Mouse (Mus musculus) forebrain, embryonic 10.5 days (tissue): ENCODE measurements around the gene Sh3bp1. TPM values are rescaled to one million over a fixed set of nuclear protein-coding genes. Genes with fewer than 3 reads are reported as not detected.
A peak's percentile ranks its signal among the peaks of the same experiment; 100 is the strongest.
"Not testable (repeated sequence)": the region's sequence is repeated elsewhere in the genome, so short reads cannot be mapped to it uniquely, and the experiment has no call there.

Experiments
- DNase-seq: peaks from one replicate; pipeline ENCODE4 v3.0.0-alpha.2; 2017; ENCODE audit warnings: low spot score; ENCODE audit errors: extremely low spot score
- H3K27ac ChIP-seq: fragments of 300-500 bp; sonication (generic); 2 replicates; pipeline ENCODE4 v1.5.1; 2016; ENCODE audit warnings: mild to moderate bottlenecking
- H3K27me3 ChIP-seq: fragments of 300-500 bp; sonication (generic); 2 replicates; pipeline ENCODE4 v1.6.1; 2016; ENCODE audit warnings: mild to moderate bottlenecking; ENCODE audit not compliant: poor library complexity, severe bottlenecking
- H3K36me3 ChIP-seq: fragments of 300-500 bp; sonication (generic); replicated peaks from 2 replicates; pipeline ENCODE4 v1.6.1; 2016; ENCODE audit warnings: mild to moderate bottlenecking, moderate library complexity
- H3K4me1 ChIP-seq: fragments of 300-500 bp; sonication (generic); 2 replicates; pipeline ENCODE4 v1.6.1; 2016
- H3K4me3 ChIP-seq: fragments of 300-500 bp; sonication (generic); 2 replicates; pipeline ENCODE4 v1.5.1; 2016; ENCODE audit warnings: mild to moderate bottlenecking, moderate library complexity
- H3K9me3 ChIP-seq: fragments of 300-500 bp; sonication (generic); 2 replicates; pipeline ENCODE4 v1.6.1; 2016; ENCODE audit warnings: mild to moderate bottlenecking, moderate library complexity
- WGBS: fragments of 180-500 bp; shearing (Covaris S2); methylation state at CpG from one replicate; pipeline ENCODE4 v1.1.7; 2016; 5-methylcytosine and 5-hydroxymethylcytosine counted together
- polyA plus RNA-seq: library from polyadenylated mRNA; unstranded; fragments of >200 nt; fragmentation: Nextera tagmentation; extraction: Ambion mirVana; gene quantifications from 2 replicates; pipeline ENCODE4 v1.2.1, GENCODE M21; 2016

Sh3bp1 gene
- polyA plus RNA-seq, 1 experiment from 2014 or later = 21.0 TPM

GRCm38 (mm10) chr15:78868826-78869233 is 30.7 kb upstream of the Sh3bp1 start:
- peaks cover 32% of the 10 kb centered on the region for H3K4me1 ChIP-seq
- WGBS = 60% methylated on average over 7 of the region's 7 CpGs
- no peaks in the 10 kb centered on the region for H3K27me3 ChIP-seq
- H3K27ac ChIP-seq = peak overlapping the region; percentile 75
- no peaks in the 10 kb centered on the region for H3K36me3 ChIP-seq
- H3K4me3 ChIP-seq = no peak overlapping the region
- H3K9me3 ChIP-seq = no peaks in the 10 kb centered on the region
- no peak for DNase-seq

DNA sequence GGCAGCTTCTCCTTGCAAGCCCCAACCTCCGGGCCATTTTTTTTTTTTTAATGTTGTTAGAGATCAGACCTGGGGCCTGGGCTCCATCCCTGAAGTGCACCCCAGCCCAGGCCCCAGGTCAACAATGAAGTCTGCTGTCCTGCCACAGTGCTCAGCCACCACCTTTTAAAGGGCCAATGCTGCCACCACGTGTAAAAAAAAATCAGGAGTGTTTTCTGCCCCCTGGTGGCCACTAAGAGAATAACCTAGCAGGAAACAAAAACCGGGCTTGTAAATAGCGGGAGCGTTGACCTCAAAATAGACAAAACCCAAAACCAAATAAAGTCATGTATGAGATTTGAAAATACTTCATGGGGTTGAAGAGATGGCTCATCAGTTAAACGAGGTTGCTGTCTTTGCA is 29.8 kb upstream of the Sh3bp1 start:
- H3K27me3 ChIP-seq = no peaks in the 10 kb centered on the region
- no peaks in the 10 kb centered on the region for H3K9me3 ChIP-seq
- peaks cover 36% of the 10 kb centered on the region for H3K4me1 ChIP-seq
- DNase-seq = peak; percentile 36
- no peak overlapping the region for H3K4me3 ChIP-seq
- 0 out of 2 replicates have a peak overlapping the region, but pooled peaks have one; percentile 53 for H3K27ac ChIP-seq
- 21% methylated on average over 6 of the region's 6 CpGs for WGBS
- H3K36me3 ChIP-seq = no peaks in the 10 kb centered on the region

- Histone ChIP-seq H3K4me1 (peaks cover 58% of the 10 kb centered on the region), H3K4me3 (no peak overlapping the region), H3K36me3 (no peaks in the 10 kb centered on the region), H3K9me3 (no peaks in the 10 kb centered on the region), H3K27ac (peak overlapping the region; percentile 30; the same call in 1 of the 2 replicates), H3K27me3 (no peaks in the 10 kb centered on the region)
- DNase-seq = no peak
- 68% methylated on average over 5 of the region's 5 CpGs for WGBS
Measured at GRCm38 (mm10) chr15:78872021-78872608, 27.5 kb upstream of the Sh3bp1 start.

- H3K4me3 ChIP-seq = no peak overlapping the region
- DNase-seq = no peak
- peak overlapping the region; percentile 66 for H3K27ac ChIP-seq
- H3K27me3 ChIP-seq = no peaks in the 10 kb centered on the region
- H3K4me1 ChIP-seq = peaks cover 52% of the 10 kb centered on the region
- H3K36me3 ChIP-seq = no peaks in the 10 kb centered on the region
- H3K9me3 ChIP-seq = no peaks in the 10 kb centered on the region
- 64% methylated on average over 13 of the region's 13 CpGs for WGBS
Measured at GRCm38 (mm10) chr15:78873803-78874435, 25.6 kb upstream of the Sh3bp1 start.

DNA sequence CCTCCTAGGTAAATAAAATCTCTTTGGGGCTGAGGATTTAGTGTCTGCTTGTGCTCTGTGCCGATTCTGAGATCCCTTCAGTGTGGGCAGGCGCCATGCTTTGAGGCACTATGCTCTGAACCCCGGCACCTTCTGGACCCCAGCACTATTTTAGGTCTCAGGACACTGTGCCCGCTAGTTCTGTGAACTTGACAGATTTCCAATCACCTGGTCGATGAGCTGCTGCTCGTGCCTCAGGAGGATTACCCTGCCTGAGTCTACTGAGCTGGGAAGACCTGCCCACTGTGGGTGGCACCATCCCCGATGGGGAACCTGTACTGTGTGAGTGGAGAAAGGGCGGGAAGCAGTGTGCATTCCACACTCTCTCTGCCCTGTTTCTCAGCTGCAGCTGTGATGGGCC is 24.6 kb upstream of the Sh3bp1 start:
- H3K4me3 ChIP-seq = no peak overlapping the region
- 78% methylated on average over 8 of the region's 8 CpGs for WGBS
- no peaks in the 10 kb centered on the region for H3K27me3 ChIP-seq
- peak overlapping the region; percentile 99 for H3K27ac ChIP-seq
- peaks cover 8% of the 10 kb centered on the region; the same call in 1 of the 2 replicates for H3K36me3 ChIP-seq
- no peaks in the 10 kb centered on the region for H3K9me3 ChIP-seq
- peaks cover 58% of the 10 kb centered on the region for H3K4me1 ChIP-seq
- no peak for DNase-seq

DNA sequence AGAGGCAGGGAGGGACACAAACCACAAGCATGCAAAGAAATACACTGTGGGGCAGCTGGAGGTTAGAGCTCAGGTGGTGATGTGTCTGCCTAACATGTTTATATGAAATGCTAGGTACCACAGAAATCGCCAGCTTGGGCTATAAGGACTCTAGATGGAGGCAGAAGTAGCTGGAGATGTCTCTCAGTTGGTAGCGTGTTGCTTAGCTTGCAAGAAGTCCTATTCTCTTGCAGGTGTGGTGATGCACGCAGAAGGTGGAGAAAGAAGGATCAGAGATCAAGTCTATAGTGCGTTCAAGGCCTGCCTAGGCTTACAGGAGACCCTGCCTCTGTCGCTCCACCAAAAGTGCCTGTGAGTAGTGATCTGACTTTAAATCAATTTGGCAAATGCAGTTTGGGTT is 24.0 kb upstream of the Sh3bp1 start:
- no peaks in the 10 kb centered on the region for H3K9me3 ChIP-seq
- no peaks in the 10 kb centered on the region for H3K27me3 ChIP-seq
- no peak for DNase-seq
- WGBS = 85% methylated on average over 5 of the region's 5 CpGs
- peak overlapping the region; percentile 99 for H3K27ac ChIP-seq
- peaks cover 58% of the 10 kb centered on the region for H3K4me1 ChIP-seq
- H3K36me3 ChIP-seq = peaks cover 13% of the 10 kb centered on the region
- H3K4me3 ChIP-seq = peak overlapping the region; percentile 77

- H3K27ac ChIP-seq = peak overlapping the region; percentile 99
- no peaks in the 10 kb centered on the region for H3K27me3 ChIP-seq
- H3K36me3 ChIP-seq = peaks cover 21% of the 10 kb centered on the region
- H3K4me1 ChIP-seq = peaks cover 58% of the 10 kb centered on the region
- no peaks in the 10 kb centered on the region for H3K9me3 ChIP-seq
- peak; percentile 87 for DNase-seq
- H3K4me3 ChIP-seq = peak overlapping the region; percentile 77
- 4% methylated on average over 17 of the region's 17 CpGs for WGBS
Measured at GRCm38 (mm10) chr15:78876258-78876696, 23.3 kb upstream of the Sh3bp1 start.

DNA sequence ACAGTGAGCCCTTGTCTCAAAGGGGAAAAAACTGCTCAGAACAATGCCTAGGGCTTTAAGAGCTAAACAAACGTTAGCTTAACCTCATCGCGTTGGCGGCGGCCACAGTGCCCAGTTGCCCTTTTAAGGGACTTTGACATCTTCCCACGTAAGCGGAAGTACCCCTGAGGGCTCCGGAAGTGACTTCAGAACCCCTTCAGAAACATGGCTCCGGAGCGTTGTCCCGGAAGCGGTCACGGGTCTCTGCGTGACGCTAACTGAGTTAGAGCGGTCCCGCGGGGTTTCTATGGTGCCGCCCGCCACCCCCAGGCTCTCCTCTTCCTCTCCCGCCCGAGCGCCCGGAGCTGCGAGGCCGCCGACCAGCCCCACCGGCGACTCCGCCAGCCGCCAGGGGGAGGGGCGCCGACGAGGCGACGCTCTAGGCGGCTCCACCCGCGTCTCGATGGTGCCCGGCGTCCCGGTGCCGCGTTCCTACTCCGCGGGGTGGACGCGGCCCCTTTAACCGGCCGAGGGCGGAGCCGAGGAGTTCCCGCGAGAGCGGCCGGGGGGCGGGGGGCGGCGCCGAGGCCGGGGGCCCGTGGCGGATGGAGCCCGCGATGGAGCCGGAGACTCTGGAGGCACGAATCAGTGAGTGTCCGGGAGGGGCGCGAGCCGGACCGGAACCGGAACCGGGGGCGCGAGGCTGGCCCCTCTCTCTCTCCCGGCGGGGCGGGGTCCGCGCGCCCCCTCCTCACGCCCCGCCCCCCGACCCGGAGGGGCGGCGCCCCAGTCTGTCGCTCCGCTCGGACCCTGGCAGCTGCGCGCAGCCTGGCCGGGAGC is 22.4 kb upstream of the Sh3bp1 start, which contains the start of gene Gga1:
Gene Gga1, plus strand, starts transcription at position 200 of the 819 bp plus-strand sequence.
- H3K27me3 ChIP-seq = no peaks in the 10 kb centered on the region
- under 1% methylated on average over 82 of the region's 95 CpGs for WGBS
- peak; percentile 98 for DNase-seq
- peaks cover 55% of the 10 kb centered on the region for H3K4me1 ChIP-seq
- H3K9me3 ChIP-seq = no peaks in the 10 kb centered on the region
- H3K4me3 ChIP-seq = peak within 1 kb of the TSS; percentile 77
- peak within 1 kb of the TSS; percentile 99 for H3K27ac ChIP-seq
- peaks cover 30% of the 10 kb centered on the region for H3K36me3 ChIP-seq

DNA sequence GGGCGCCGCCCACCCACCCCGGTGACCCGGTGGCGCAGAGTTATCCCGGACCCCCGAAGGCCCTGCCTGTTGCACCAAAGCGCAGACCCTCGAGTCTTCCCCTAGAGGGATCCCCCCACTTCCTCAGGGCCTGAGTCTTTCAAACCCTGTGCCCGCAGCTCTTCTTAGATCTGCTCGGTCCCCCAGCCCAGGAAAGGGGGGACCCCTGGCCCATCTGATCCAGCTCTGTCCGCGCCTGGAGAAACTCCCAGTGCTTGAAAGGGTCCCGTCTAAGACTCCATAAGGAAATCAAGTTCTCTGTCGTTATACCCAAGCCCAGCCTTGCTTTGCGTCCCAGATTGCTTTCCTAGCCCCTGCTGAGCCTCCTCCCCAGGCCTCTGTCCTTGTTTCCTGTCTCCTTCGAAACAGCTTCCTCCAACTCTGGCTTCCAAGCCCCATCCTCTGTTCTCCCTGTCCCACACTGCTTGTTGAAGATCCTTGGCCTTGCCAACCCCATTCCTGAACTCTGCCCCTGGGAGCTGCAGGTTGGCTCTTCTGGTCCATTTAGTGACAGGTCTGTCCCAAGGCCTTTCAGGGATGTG is 21.7 kb upstream of the Sh3bp1 start:
- peak overlapping the region; percentile 77 for H3K4me3 ChIP-seq
- peaks cover 37% of the 10 kb centered on the region for H3K36me3 ChIP-seq
- no peak for DNase-seq
- H3K27me3 ChIP-seq = no peaks in the 10 kb centered on the region
- WGBS = under 1% methylated on average over 17 of the region's 17 CpGs
- peaks cover 51% of the 10 kb centered on the region for H3K4me1 ChIP-seq
- peak overlapping the region; percentile 99 for H3K27ac ChIP-seq
- H3K9me3 ChIP-seq = no peaks in the 10 kb centered on the region

DNA sequence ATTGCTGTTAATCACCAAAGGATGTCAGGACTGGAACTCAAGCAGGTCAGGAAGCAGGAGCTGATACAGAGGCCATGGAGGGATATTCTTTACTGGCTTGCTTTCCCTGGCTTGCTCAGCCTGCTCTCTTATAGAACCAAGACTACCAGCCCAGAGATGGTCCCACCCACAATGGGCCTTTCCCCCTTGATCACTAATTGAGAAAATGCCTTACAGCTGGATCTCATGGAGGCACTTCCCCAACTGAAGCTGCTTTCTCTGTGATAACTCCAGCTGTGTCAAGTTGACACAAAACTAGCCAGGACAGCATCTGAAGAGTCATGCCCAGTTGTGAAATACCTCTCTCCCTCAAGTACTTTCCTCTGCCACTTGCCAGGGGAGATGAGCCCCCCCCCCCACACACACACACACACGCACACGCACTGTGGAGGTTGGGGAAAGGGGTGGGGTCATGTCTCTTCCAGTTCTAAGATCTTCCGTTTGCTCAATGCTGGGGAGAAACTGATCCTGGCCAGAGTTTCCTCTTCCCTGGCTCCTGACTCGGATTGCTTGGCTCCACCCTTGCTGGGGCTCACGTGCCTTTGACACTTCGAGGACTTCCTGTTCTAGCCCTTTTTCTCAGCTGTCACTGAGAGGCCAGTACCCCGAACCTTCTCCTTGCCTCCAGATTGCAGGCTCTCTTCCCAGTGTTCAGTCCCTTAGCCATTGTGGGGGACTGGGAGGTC is 20.6 kb upstream of the Sh3bp1 start:
- not testable (repeated sequence) for H3K27me3 ChIP-seq, DNase-seq, H3K9me3 ChIP-seq, H3K27ac ChIP-seq
- Histone ChIP-seq H3K36me3 (peaks cover 48% of the 10 kb centered on the region), H3K4me3 (peak overlapping the region; percentile 5; the same call in 1 of the 2 replicates), H3K4me1 (peaks cover 47% of the 10 kb centered on the region)
- WGBS = 64% methylated on average over 7 of the region's 7 CpGs

- Histone ChIP-seq H3K4me1 (peaks cover 35% of the 10 kb centered on the region), H3K36me3 (peaks cover 61% of the 10 kb centered on the region), H3K9me3 (no peaks in the 10 kb centered on the region), H3K27ac (no peak overlapping the region; the same call in 1 of the 2 replicates), H3K27me3 (no peaks in the 10 kb centered on the region), H3K4me3 (no peak overlapping the region)
- DNase-seq = no peak
- 96% methylated on average over 8 of the region's 8 CpGs for WGBS
Measured at GRCm38 (mm10) chr15:78880432-78880831, 19.1 kb upstream of the Sh3bp1 start.

DNA sequence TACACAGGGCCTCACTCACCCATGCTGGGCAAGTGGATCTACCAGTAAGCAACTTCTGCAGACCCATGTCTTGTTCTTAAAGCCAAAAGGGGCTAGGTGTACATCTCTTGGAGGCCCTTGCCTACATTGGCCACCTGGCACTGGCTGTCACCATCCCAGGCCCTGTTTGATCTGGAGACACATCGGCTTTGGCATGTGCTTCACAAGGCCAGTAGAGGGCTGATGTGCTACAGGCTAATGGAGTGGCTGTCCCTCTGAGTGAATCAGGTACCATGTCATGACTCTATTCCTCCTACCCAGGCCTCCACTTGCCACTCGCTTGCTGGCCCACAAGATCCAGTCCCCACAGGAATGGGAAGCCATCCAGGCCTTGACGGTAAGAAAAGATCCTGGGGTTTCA is 17.7 kb upstream of the Sh3bp1 start:
- H3K4me1 ChIP-seq = peaks cover 21% of the 10 kb centered on the region
- H3K27me3 ChIP-seq = no peaks in the 10 kb centered on the region
- H3K4me3 ChIP-seq = no peak overlapping the region
- no peaks in the 10 kb centered on the region for H3K9me3 ChIP-seq
- no peak for DNase-seq
- H3K36me3 ChIP-seq = peaks cover 75% of the 10 kb centered on the region
- WGBS = 90% methylated on average over 3 of the region's 3 CpGs
- no peak overlapping the region for H3K27ac ChIP-seq
